Mouse (Mus musculus) liver, embryonic 14.5 days (tissue): ENCODE results near the gene Mbnl1. TPM values are rescaled to one million over a fixed set of nuclear protein-coding genes. Genes with fewer than 3 reads are reported as not detected.

Experiments
- ATAC-seq: fragments of 200-750 bp; cut with Nextera tagmentation; 2 replicates; pipeline ENCODE4 v1.8.0; 2017; ENCODE audit warnings: moderate number of reproducible peaks, mild to moderate bottlenecking, moderate library complexity; ENCODE audit not compliant: insufficient read depth
- DNase-seq, 3 experiments: peaks; one replicate each; pipeline ENCODE4 v3.0.0-alpha.2; 2012 to 2013; ENCODE audit warnings: low read depth in 3 of 3, low spot score in 3 of 3
- H3K27ac ChIP-seq: fragments of 300-500 bp; sonication (generic); 2 replicates; pipeline ENCODE4 v1.5.1; 2014; ENCODE audit warnings: moderate library complexity, mild to moderate bottlenecking, control low read depth, inconsistent platforms
- H3K27me3 ChIP-seq: fragments of 300-500 bp; sonication (generic); 2 replicates; pipeline ENCODE4 v1.6.1; 2014; ENCODE audit warnings: mild to moderate bottlenecking, low read length, moderate library complexity; ENCODE audit not compliant: control insufficient read depth, insufficient read depth
- H3K36me3 ChIP-seq: fragments of 300-500 bp; sonication (generic); replicated peaks from 2 replicates; pipeline ENCODE4 v1.6.1; 2014; ENCODE audit warnings: low read depth; ENCODE audit not compliant: control insufficient read depth, insufficient read depth
- H3K4me1 ChIP-seq, 2 experiments: fragments of 200-500 bp in 1 of 2; fragments of 300-500 bp in 1 of 2; sonication (generic) in 1 of 2; replicated peaks; 2 replicates each; pipeline ENCODE4 v1.6.1; 2012 to 2014; ENCODE audit warnings: antibody characterized with exemption in 1 of 2, inconsistent platforms in 1 of 2, low read length in 1 of 2; ENCODE audit not compliant: control insufficient read depth in 2 of 2, insufficient read depth in 2 of 2
- H3K4me2 ChIP-seq: fragments of 300-500 bp; sonication (generic); 2 replicates; pipeline ENCODE4 v1.6.1; 2014; ENCODE audit warnings: low read depth, mild to moderate bottlenecking, control low read depth, moderate library complexity
- H3K4me3 ChIP-seq, 2 experiments: fragments of 200-500 bp in 1 of 2; fragments of 300-500 bp in 1 of 2; sonication (generic) in 1 of 2; 2 replicates each; pipeline ENCODE4 v1.5.1; 2012 to 2014; ENCODE audit warnings: low read depth in 2 of 2, low read length in 2 of 2, mild to moderate bottlenecking in 2 of 2, control low read depth in 1 of 2, inconsistent platforms in 1 of 2, moderate library complexity in 1 of 2; ENCODE audit not compliant: insufficient read depth in 1 of 2
- H3K9ac ChIP-seq: fragments of 300-500 bp; sonication (generic); replicated peaks from 2 replicates; pipeline ENCODE4 v1.6.1; 2014; ENCODE audit warnings: mild to moderate bottlenecking, control low read depth, moderate library complexity
- H3K9me3 ChIP-seq: fragments of 300-500 bp; sonication (generic); 2 replicates; pipeline ENCODE4 v1.6.1; 2016; ENCODE audit warnings: low read length, mixed read lengths; ENCODE audit not compliant: control insufficient read depth
- CTCF ChIP-seq: IDR thresholded peaks from 2 replicates; pipeline ENCODE4 v1.5.1; 2016; ENCODE audit warnings: antibody characterized with exemption, low read depth, control low read depth
- EP300 ChIP-seq: IDR thresholded peaks from 2 replicates; pipeline ENCODE4 v1.6.1; 2016; ENCODE audit warnings: antibody characterized with exemption, low read depth
- WGBS: fragments of 180-500 bp; shearing (Covaris S2); extraction: QIAGEN DNeasy Blood & Tissue Kit; methylation state at CpG from one replicate; pipeline ENCODE4 v1.1.7; 2014; ENCODE audit not compliant: insufficient replicate concordance; 5-methylcytosine and 5-hydroxymethylcytosine counted together
- polyA plus RNA-seq, 2 experiments: library from polyadenylated mRNA; depleted of rRNA in 1 of 2; stranded (reverse) in 1 of 2; unstranded in 1 of 2; fragments of >200 nt; fragmentation: Nextera tagmentation in 1 of 2; extraction: Ambion mirVana in 1 of 2; gene quantifications; 2 replicates each; pipeline versions ENCODE4 v1.2.1 to v1.2.3; 2012 to 2014

Gene Mbnl1
- polyA plus RNA-seq, 2 experiments, result 32.9 to 128 TPM

DNA sequence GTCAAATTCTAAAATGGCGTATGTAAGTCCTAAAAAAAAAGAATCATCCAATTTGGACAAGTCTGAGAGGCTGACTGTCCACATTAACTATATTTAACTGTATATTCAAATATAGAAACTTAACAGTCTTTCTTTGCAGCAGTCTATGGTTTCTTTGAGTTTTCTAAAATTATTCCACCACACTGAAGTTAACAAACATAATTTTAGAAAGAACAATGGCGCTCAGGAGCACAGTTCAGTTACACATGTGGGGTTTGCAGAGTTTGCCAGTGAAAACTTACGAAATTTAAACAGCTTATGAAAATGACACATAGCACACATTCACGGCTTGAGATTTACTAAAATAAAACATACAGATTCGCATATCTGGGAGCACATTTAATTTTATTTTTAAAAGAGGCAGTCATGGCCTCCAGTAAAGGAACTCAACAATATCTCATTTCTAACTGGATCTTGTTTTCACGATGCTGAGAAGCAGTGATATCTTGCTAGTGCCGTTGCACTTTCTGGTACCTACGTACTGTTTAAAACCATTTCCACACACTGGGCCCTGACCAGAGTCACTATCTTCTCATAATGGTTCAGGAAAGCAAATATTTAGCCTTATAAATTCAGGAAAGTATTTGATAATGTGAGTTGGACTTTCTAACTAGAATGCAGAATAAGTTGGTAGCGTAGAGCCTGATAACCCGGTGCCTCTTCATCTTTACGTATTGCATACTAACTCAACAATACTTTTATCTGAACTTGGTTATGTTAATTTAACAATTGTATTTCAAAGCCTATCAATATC, 1.4 kb downstream of the Mbnl1 start:
- Histone ChIP-seq H3K27me3 (no peaks in the 10 kb centered on the region), H3K9me3 (no peaks in the 10 kb centered on the region), H3K4me2 (peak overlapping the region; percentile 75), H3K9ac (peak overlapping the region; percentile 63), H3K4me3 (peak overlapping the region; percentile 36 to 57), H3K36me3 (no peaks in the 10 kb centered on the region), H3K27ac (peak overlapping the region; percentile 79), H3K4me1 (peaks cover 9 to 13% of the 10 kb centered on the region in 2 experiments)
- peak; percentile 7; the same call in 1 of the 2 replicates for TF ChIP-seq EP300
- TF ChIP-seq CTCF, result no peak
- ATAC-seq, result peak; percentile 64
- 22% methylated on average over 11 of the region's 11 CpGs for WGBS
- DNase-seq, result no peak

DNA sequence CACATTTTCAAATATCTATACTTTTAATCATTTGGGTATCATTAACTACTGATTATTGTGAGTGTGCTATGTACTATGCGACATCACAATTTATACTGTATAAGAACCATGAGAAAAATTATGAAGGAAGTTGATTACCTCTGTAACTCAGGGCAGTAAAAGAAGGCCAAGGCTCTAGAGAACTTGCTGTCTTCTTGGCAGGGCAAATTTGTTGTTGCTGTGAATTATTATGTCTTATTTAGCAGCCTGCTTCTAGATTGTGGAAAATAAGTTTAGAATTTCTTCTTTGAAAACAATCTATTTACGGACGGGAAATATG, 2.0 kb downstream of the Mbnl1 start:
- H3K36me3 ChIP-seq, result no peaks in the 10 kb centered on the region
- H3K9me3 ChIP-seq, result no peaks in the 10 kb centered on the region
- peak overlapping the region; percentile 70 for H3K27ac ChIP-seq
- TF ChIP-seq EP300, result no peak
- TF ChIP-seq CTCF, result no peak
- H3K4me3 ChIP-seq, result peak overlapping the region; percentile 36 to 57
- peaks cover 9 to 11% of the 10 kb centered on the region in 2 experiments for H3K4me1 ChIP-seq
- H3K9ac ChIP-seq, result peak overlapping the region; percentile 64
- H3K4me2 ChIP-seq, result peak overlapping the region; percentile 75
- DNase-seq (no peak), ATAC-seq (peak; percentile 19; the same call in 1 of the 2 replicates)
- H3K27me3 ChIP-seq, result no peaks in the 10 kb centered on the region
- WGBS, result 49% methylated on average over 3 of the region's 3 CpGs

GRCm38 (mm10) chr3:60475055-60475454, 2.4 kb downstream of the Mbnl1 start:
- H3K4me3 ChIP-seq, result peak overlapping the region; percentile 36 to 57; a peak in 3 of 4 replicates
- WGBS, result 69% methylated on average over 2 of the region's 2 CpGs

DNA sequence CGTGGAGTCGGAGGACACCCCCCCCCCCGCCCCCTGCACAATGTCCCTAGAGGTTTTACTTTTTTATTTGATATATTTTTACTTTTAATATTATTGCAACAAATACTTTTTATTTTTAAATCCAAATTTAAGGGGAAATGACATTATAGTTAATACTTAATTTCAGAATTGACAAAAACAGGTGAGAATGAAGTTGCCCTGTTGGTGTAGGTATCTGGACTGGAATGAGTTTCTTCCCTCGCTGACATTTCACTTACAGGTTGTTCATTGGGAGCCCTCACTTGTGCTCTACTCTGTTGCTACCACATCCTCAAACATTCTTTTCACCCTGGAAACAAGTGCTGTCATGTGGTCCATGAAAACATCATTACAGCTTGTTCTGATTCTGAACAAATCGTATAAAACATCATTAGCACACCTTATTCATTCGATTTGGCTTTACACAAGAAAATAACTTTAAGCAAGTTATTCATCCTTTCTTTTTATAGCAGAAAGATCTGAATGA, 4.2 kb downstream of the Mbnl1 start:
- no peak overlapping the region for H3K27ac ChIP-seq

More at GRCm38 (mm10) chr3:60475055-60475454, 2.4 kb downstream of the Mbnl1 start:
- peak overlapping the region; percentile 64 for H3K9ac ChIP-seq
- ATAC-seq, result no peak
- H3K9me3 ChIP-seq, result no peaks in the 10 kb centered on the region
- H3K36me3 ChIP-seq, result no peaks in the 10 kb centered on the region
- TF ChIP-seq EP300, result no peak
- TF ChIP-seq CTCF, result no peak
- H3K27me3 ChIP-seq, result no peaks in the 10 kb centered on the region
- DNase-seq, result no peak
- peaks cover 9% of the 10 kb centered on the region in 2 experiments for H3K4me1 ChIP-seq
- peak overlapping the region; percentile 70 for H3K27ac ChIP-seq
- peak overlapping the region; percentile 75 for H3K4me2 ChIP-seq

DNA sequence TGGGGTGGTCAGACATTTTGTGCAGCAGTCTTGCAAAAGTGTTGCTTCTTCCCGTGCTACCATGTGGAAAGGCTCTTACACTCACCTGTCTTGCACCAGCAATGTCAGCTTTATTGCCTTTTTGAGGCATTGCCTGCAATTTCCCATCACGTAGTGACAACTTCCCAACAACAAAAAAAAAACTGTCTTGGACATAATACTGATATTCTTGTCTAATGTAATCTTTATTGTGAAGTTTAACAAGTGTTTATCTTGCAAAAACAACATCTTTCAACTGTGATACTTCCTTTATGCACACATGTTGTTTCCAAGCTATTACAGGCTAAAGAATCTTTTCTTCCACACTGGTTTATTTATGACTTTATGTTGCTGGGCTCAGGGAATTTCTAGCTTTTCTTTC, 5.8 kb downstream of the Mbnl1 start:
- Histone ChIP-seq H3K9me3 (no peaks in the 10 kb centered on the region), H3K9ac (no peak overlapping the region), H3K27ac (no peak overlapping the region), H3K4me1 (peaks cover 14 to 23% of the 10 kb centered on the region in 2 experiments), H3K27me3 (no peaks in the 10 kb centered on the region), H3K36me3 (no peaks in the 10 kb centered on the region), H3K4me2 (no peak overlapping the region), H3K4me3 (no peak overlapping the region)
- no peak for DNase-seq
- WGBS, result 51% methylated on average over 2 of the region's 2 CpGs
- ATAC-seq, result no peak
- TF ChIP-seq CTCF, result no peak
- TF ChIP-seq EP300, result no peak

More for the DNA sequence above, 4.2 kb downstream of the Mbnl1 start:
- Histone ChIP-seq H3K4me3 (no peak overlapping the region), H3K9me3 (no peaks in the 10 kb centered on the region), H3K4me1 (peaks cover 8 to 14% of the 10 kb centered on the region in 2 experiments), H3K36me3 (no peaks in the 10 kb centered on the region), H3K27me3 (no peaks in the 10 kb centered on the region), H3K9ac (no peak overlapping the region), H3K4me2 (peak overlapping the region; percentile 23; the same call in 1 of the 2 replicates)
- ATAC-seq, result no peak
- DNase-seq, result no peak
- no peak for TF ChIP-seq EP300
- 79% methylated on average over 6 of the region's 6 CpGs for WGBS
